Mouse (Mus musculus) olfactory bulb, adult 2 months (tissue): Measurements from ENCODE around the gene Eps15.

Experiments
- CTCF ChIP-seq: fragments of 200-500 bp; IDR thresholded peaks from 2 replicates; pipeline ENCODE4 v1.5.1; 2012; ENCODE audit warnings: low read depth, mild to moderate bottlenecking, low read length, moderate library complexity; ENCODE audit not compliant: insufficient read depth
- POLR2A ChIP-seq: fragments of 200-500 bp; IDR thresholded peaks from 2 replicates; pipeline ENCODE4 v1.6.1; 2012; ENCODE audit warnings: mild to moderate bottlenecking, low read depth, low read length, moderate library complexity; ENCODE audit not compliant: insufficient read depth

GRCm38 (mm10) chr4:109406486-109407175, 126.6 kb downstream of the Eps15 start, which contains the start of gene Ttc39a:
- TF ChIP-seq CTCF: no peak
- no peak for TF ChIP-seq POLR2A
